Mouse (Mus musculus) ES-E14 (cell line): ENCODE data around the gene 4932438A13Rik.

ENCODE experiments used
- CHD2 ChIP-seq: IDR thresholded peaks from 2 replicates; pipeline ENCODE4 v1.6.1; 2014; ENCODE audit warnings: mild to moderate bottlenecking, low read depth, low read length, inconsistent platforms
- HCFC1 ChIP-seq: IDR thresholded peaks from 2 replicates; pipeline ENCODE4 v1.6.1; 2012; ENCODE audit warnings: low read length, inconsistent platforms, borderline replicate concordance; ENCODE audit not compliant: insufficient read depth
- MAFK ChIP-seq: IDR thresholded peaks from 2 replicates; pipeline ENCODE4 v1.6.1; 2014; ENCODE audit warnings: mild to moderate bottlenecking, low read depth, low read length, inconsistent platforms; ENCODE audit not compliant: insufficient read depth

DNA sequence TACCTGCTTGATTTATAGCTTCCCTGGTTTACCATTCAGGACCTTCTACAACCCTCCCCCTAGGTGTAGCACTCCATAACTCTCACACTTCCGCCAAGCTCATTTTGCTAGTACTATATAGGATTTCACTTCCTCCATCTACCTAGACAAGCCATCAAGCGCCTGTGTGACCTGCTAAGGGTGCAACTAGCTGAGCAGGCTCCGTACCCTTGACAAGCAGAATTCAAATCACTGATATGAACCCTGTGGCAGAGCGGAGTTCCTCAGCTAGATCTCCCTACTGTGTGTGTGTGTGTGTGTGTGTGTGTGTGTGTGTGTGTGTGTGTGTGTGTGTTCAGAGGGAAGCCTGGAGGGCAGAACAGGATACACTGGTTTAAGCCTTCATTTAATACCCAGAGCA, 37.4 kb upstream of the 4932438A13Rik start:
- TF ChIP-seq MAFK (no peak), CHD2 (no peak), HCFC1 (no peak)
